Mouse (Mus musculus) G1E (cell line): ENCODE data around the gene Dap3.

Experiments used
- CTCF ChIP-seq: IDR thresholded peaks from 2 replicates; pipeline ENCODE4 v1.5.1; 2012; ENCODE audit warnings: low read depth, low read length, inconsistent platforms, mixed read lengths
- GATA1 ChIP-seq: IDR thresholded peaks from 2 replicates; pipeline ENCODE4 v1.6.1; 2012; ENCODE audit warnings: borderline replicate concordance, low read length, inconsistent platforms, mixed read lengths
- GATA2 ChIP-seq: IDR thresholded peaks from 2 replicates; pipeline ENCODE4 v1.6.1; 2012; ENCODE audit warnings: low read depth, low read length, inconsistent platforms, borderline replicate concordance
- POLR2AphosphoS5 ChIP-seq: IDR thresholded peaks from 2 replicates; pipeline ENCODE4 v1.6.1; 2012; ENCODE audit warnings: low read depth, low read length, inconsistent platforms; ENCODE audit not compliant: insufficient replicate concordance
- TAL1 ChIP-seq: conservative IDR thresholded peaks from 2 replicates; pipeline ENCODE4 v1.6.1; 2012; ENCODE audit warnings: low read depth, low read length, inconsistent platforms, mixed read lengths

DNA sequence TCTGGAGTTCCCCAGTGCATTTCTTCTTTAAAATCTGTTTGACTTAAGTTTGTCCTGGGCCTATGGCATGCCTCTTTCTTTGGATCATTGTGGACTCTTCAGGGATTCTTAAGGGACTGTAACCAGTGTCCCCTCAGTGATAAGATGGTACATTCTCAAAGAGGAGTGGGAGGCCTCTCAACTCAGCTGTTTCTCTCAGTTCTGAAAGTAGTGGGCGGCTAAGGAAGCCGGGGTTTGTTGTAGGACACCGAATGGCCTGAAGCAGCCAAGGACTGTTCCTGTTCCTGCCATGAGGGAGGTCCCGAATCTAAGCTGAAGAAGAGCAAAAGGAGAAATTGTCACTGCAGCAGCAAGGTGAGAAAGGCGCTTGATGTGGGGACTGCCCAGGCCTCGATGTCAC, 45.8 kb downstream of the Dap3 start:
- TF ChIP-seq CTCF: no peak
- no peak for TF ChIP-seq GATA1
- TF ChIP-seq TAL1: no peak
- no peak for TF ChIP-seq POLR2AphosphoS5
- no peak for TF ChIP-seq GATA2
